Mouse (Mus musculus) liver, postnatal 0 days (tissue): ENCODE measurements at regions not wholly inside any gene's neighbourhood (a gene's known extent, or its start where the extent isn't known, plus 50 kb on each side); places are given as distances from the start of the nearest gene placed in this dataset.

ENCODE experiments used
- CTCF ChIP-seq: sonication (generic); IDR thresholded peaks from 2 replicates; pipeline ENCODE4 v1.5.1; 2016; ENCODE audit warnings: antibody characterized with exemption, low read depth
- EP300 ChIP-seq: IDR thresholded peaks from 2 replicates; pipeline ENCODE4 v1.6.1; 2016; ENCODE audit warnings: antibody characterized with exemption, low read depth, mild to moderate bottlenecking

GRCm38 (mm10) chr13:107499296-107499695 lies 477.4 kb upstream of the Kif2a start:
- TF ChIP-seq EP300: no peak
- TF ChIP-seq CTCF: no peak
